Mouse (Mus musculus) layer of hippocampus, adult 9-10 months (tissue): ENCODE measurements around the gene Tmprss9.
"Not testable (repeated sequence)": the region's sequence is repeated elsewhere in the genome, so short reads cannot be mapped to it uniquely, and the experiment has no call there.

Source experiments
- DNase-seq: peaks from one replicate; pipeline ENCODE4 v3.0.0; 2022; ENCODE audit warnings: low spot score

The Tmprss9 gene

DNA sequence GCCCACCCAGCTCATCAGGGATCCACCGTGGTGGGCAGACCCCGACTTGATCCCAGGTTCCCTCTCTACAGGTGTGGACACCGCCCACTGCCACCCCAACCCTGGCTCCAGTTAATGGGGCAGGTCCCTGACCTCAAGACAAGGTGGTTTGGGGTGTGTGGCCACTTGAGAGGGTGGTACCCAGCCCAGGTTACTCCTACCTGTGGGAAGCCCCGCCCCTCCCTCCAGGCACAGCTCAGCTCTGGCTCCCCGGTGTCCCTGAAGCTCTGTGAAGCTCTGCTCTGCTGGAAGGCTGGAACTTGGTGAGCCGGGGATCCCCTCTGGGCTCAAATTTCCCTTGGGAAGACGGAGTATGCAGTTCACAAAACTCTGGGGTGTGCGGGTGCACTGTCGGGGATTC, at the start of gene Tmprss9:
Tmprss9 (plus strand) TSS at position 268 of the 400 bp plus-strand sequence.
- no peak for DNase-seq

DNA sequence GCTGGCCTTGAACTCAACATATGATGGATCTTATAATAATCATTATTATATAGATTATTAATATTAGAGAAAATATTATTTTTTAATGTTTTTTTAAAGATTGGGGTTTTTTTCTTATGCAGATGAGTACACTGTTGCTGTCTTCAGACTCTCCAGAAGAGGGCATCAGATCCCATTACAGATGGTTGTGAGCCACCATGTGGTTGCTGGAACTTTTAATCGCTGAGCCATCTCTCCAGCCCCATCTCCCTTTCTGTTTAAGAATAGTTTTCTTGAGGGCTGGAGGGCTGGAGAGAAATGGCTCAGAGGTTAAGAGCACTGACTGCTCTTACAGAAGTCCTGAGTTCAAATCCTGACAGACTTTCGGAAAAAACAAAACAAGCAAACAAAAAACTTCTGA, 49.7 kb upstream of the Tmprss9 start:
- DNase-seq: no peak

DNA sequence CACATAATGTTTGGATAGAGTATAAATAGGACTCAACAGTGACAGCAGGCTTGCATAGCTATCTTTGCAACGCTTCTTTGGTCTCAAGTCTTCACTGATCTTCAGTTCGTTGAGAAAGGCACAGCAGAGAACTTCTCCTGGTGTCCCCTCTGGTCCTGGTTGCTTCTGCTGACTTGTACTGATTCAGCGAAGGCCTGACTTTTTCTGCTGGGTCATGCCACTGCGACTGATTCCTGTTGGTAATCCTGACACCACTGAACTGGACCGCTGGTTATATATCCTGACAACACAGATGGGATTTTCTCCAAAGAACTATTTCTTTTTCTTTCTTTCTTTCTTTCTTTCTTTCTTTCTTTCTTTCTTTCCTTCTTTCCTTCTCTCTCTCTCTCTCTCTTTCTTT, 49.1 kb upstream of the Tmprss9 start:
- no peak for DNase-seq

DNA sequence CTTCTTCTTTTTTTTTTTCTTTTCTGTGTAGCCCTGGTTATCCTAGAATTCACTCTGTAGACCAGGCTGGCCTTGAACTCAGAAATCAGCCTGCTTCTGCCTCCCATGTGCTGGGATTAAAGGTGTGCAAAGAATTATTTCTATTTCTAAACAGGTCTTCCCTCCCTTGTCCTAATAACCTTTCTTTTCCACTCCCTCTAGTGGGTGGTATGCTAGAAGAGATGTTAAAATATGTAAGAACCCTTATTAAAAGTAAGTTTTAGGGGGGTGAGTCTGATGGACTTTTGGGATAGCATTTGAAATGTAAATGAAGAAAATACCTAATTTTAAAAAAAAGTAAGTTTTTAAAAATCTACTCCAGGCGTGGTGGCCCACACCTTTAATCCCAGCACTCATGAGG, 48.3 kb upstream of the Tmprss9 start:
- no peak for DNase-seq

DNA sequence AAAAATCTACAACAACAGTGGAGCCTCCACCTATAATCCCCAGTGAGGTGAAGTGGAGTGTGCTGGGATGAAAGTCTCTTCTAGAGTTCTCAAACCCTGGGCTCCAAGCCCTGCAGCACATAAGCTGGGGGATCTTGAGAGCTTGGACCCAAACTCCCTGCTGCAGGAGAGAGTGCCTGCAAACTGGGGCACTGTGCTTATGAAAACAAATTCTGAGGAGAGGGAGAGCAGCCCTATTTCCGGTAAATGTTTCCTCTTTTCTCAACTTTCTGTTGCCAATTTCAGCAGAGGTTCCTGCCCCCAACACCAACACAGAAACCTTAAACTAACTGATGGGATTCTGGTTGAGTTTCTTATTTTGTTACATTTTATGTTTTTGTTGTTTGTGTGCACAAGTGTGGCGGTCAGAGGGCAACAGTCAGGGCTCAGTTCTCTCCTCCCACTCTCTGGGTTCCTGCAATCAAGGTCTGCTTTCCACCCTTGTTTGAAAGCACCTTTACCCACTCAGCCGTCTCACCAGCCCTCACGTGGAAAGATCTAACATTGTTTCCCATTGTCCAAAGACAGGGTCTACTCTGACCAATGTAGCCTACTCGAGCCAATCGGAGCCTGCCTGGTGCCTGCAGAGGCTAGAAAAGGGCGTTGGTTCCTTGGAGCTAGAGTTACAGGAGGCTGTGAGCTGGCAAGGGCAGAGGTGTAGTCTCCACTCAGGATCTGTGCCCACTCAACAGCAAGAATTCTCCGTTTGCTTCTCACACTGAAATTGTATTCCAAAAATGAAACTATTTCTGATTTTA, 47.6 kb upstream of the Tmprss9 start:
- DNase-seq: no peak

DNA sequence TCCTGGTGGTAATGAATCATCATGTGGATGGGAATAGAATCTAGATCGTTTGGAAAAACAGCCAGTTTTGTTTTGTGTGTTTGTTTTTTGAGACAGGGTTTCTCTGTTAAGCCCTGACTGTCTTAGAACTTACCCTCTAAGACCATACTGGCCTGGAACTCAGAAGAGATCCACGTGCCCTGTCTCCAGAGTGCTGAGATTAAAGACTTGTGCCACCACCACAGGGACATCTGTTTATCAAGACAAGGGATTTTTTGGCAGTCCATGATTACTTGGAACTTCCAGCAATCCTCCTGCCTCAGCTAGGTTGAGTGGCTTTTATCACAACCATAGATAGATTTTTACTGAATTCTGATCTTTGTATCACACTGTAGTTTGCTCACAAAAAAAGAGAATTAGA, 46.8 kb upstream of the Tmprss9 start:
- DNase-seq: no peak

DNA sequence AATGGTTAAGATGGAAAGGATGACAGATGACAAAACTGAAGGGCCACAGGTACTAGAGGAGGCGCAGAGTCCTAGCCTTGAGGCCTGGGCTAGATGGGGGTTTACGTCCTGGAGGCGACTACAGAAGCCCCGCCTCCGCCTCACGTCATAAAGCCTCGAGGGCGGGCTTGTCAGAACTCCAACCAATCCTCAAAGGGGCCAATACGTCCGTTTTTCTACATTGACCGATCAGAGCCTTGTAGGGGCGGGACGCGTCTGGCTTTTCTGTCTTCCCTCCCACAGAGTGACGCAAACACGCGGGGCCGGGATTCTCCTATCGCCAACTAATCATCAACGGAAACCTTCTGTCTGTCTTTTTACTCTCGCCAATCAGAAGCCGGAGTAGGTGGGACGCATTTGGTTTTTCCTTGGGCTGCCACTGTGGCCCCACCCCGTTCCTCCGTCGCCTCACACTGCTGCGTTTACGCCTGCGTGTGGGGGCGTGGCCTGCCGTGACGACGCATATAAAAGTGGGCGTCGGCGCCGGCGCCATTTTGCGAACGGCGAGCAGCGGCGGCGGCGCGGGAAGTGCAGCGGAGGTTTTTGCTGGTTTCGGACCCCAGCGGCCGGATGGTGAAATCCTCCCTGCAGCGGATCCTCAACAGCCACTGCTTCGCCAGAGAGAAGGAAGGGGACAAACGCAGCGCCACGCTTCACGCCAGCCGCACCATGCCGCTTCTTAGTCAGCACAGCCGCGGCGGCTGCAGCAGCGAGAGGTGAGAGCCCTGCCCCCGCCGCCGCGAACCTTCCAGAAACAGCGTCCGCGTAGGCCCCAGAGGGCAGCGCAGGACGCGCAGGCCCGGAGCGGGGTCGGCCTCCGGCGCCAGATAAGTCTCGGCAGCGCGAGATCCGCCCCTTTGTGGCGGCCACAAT, 45.2 kb upstream of the Tmprss9 start, which contains the start of gene Oaz1:
Oaz1 (plus strand) TSS at position 506 of the 912 bp plus-strand sequence.
- peak; percentile 99 for DNase-seq

DNA sequence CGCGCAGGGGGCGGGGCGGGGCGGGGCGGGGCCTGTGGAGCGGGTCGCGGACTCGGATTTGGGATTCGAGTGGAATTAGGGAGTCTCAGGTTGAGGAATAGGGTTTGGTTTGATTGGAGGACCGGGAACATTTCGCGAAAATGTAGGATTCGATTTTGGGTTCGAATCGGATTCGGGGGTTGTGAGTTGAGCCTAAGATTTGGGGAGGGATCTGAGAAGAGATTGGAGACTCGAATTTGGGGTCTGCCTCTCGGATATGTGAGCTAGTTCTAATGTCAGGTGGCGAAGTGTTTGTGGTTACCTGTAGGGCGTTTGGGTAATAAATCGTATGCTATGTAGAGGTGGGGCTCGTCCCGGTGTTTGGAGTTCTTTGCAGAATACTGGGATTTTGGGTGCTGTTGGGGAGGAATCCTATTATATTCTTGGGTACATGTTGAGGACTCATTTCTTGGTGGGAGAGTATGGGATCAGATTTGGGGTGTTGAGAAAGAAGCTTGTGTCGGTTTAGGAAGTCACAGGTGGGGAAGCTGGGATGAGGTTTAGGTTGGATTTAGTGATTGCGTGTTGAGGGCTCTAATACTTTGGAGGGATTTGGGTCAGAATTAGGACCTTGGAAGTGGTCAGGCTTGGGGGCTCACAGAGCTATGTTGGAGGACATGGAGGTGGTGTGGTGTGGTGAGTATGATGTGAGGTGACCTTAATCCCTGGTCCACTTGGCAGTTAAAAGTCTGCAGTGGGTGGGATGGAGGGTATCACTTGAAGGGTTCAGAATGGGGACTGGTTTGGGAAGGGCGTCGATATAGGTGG, 44.4 kb upstream of the Tmprss9 start:
- no peak for DNase-seq

DNA sequence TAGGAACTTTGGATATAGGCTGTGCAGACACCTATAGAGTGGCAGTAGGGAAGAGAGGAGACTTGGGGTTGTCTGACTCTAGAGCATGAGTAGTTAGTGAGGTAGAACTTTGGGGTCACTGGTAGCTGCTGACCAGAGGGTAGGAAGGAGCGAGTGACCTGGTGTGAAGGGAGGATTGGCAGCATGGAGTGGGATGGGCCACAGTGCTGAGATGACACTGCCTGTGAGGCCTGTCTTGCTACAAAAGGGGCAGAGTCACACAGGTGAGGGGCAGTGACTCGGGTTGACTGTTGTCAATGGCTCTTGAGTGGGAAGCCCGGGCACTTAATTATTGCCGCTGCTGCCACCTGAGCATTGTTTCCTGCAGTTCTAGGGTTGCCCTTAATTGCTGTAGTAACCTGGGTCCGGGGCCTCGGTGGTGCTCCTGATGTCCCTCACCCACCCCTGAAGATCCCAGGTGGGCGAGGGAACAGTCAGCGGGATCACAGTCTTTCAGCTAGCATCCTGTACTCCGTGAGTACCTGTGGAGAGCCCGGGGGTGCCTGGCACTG, 43.7 kb upstream of the Tmprss9 start:
- no peak for DNase-seq

DNA sequence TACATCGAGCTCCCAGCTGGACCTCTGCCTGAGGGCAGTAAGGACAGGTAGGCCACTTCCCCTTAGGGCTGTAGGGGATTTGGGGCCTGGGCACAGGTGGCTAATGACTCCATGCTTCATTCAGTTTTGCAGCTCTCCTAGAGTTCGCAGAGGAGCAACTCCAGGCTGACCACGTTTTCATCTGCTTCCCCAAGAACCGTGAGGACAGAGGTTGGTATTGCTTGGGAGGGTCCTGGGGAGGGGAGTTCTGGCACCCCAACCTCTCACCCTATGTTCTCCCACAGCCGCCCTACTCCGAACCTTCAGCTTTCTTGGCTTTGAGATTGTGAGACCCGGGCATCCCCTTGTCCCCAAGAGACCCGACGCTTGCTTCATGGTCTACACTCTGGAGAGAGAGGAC, 43.1 kb upstream of the Tmprss9 start:
- DNase-seq: not testable (repeated sequence)

DNA sequence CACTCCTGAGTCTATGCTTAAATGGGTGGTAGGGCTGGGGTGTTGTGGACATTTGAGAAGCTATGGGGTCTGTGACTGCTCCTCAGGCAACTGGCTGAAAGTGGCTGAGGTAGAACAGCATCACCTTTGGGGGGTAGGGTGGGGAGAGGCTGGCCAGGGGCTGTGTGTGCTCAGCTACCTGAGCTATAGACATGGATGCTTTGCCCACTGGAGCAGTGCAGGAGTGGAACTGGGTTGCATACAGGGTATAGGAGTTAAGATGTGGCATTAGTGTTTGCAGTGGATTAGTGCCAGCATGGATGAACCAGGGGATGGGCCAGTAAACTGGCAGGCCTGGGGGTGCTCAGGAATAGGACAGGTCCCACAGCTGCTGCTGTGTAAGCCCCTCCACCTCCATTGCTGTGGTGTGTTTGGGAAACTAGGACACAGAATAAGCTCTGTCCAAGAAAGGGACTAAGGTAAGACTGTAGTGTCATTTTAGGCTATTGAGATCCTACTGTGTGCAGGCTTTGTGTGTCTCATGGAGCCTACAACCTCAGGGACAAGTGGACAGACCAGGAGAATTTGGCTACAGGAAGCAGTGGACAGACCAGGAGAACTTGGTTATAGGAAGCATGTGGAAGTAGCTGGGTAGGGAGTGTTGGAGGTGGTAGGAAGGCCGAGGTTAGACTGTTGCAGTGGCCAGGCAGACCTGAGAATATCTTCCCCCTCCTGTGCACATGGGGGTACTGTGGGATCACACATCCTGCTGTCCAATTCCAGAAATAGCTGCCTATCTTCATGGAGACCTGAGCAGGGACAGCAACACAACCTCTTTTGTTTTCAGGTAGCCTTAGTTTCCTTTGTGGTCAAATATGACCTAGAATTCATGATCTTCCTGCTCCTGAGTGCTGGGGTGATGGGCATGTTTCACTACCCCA, 42.0 kb upstream of the Tmprss9 start:
- DNase-seq: no peak

DNA sequence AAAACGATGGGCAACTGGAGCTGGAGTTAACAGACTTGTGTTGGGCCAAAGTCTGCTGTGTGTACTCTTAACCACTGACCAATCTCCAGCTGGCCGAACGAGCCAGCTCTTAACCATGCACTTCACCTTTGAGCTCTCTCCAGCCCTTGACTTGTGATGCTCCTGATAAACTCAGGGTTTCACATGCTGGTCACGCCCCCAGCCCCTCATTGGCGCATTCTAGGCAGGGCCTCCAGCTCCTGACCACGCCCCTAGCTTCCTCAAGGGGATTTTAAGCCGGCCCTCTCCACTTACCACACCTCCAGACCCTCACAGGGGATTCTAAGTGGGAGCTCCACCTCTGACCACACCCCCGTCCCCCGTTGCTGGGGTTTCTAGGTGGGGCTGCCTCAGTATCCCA, 40.5 kb upstream of the Tmprss9 start:
- DNase-seq: no peak

DNA sequence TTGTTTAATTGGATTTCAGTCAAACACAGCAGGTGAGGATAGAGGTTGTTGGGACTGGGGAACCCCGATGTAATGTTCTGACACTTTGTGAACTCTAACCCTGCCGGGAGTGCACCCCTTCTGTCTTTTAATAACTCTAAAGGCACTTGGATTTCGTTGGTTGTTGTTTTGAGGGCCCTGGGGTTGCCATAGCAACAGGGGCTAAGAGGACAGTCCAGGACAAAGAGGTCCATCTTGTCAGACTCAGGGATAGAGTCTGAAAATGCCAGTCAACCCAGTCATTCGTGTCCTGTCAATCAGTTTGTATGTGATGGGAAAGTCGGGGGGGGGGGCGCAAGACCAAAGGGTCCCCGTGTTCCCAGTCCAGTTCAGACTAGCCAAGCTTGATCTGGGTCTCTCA, 38.8 kb upstream of the Tmprss9 start:
- no peak for DNase-seq

DNA sequence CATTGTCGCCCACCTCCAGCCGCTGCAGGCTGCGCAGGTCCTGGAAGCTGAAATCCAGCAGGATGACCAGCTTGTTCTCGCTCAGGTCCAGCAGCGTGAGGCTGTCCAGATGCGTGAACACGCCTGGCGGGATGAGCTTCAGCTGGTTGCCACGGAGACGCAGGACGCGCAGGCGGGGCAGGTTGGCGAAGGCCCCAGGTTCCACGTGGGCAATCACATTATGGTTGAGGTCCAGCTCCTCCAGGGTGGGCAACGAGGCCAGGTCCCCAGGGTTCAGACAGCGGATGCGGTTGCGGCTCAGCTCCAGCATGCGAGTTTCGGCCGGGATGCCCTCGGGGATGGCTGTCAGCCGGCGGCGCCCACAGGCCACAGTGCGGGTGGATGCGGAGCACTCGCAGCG, 36.0 kb upstream of the Tmprss9 start:
- no peak for DNase-seq

DNA sequence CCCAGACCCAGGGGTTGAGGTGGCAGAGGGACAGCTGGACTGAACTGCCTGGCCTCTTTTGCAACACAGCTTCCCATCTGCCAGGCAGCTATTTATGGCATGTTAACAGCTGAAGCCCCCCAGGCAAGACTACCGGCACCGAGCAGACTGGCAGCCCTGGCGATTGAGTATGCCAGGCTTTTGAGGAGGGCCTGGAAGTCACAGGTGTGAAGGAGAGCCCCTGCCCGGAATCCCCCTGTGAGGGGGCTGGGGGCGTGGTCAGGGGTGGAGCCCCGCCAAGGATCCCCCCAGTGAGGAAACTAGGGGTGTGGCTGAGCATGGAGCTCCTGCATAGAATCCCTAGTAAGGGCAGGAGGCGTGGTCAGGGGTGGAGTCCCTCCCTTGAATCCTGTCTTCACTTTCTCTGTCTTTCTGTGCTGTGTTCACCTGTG, 34.7 kb upstream of the Tmprss9 start:
- no peak for DNase-seq

DNA sequence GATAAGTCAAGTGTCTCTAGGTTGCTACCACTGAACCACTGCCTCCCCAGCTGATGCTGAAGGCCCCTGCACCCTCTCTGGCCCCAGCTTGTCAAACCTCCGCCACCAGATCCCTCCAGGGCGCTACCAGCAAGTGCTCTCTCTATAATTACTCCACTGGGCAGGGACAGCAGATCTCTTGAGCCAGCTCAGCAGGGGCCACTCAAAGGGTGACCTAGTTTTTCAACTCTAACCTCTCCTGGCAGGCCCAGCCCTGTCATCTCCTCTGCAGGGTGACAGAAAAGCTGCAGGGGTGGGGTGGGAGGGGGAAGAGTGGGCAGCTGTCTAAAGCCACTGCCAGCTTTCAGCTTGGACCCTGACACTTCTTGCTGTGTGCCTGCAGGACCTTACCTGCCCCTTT, 33.8 kb upstream of the Tmprss9 start:
- DNase-seq: no peak

DNA sequence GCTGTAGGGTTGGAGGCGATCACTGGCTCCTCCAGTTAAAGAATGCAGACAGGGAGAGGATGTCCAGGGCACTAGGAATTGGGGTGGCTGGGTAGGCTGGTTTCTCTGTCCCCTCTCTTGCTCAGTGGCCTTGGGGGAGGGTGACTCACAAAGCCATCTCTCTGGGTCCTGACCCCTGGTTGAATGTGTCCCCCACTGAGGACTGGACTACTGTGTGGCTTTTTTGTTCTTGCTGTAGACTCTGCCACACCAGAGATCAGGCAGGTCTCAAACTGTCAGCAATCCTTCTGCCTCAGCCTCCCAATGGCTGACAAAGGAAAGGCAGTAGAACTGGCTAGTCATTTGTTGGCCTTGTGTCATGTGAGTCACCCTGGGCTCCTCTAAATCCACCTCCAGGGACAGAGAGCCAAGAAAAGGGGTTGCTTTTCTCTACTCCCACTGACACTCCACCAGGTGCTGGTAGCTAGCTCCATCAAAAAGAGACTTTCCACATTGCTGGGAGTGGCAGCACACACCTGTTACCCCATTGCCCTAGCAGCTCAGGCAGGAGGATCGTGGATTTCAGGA, 33.2 kb upstream of the Tmprss9 start:
- no peak for DNase-seq

DNA sequence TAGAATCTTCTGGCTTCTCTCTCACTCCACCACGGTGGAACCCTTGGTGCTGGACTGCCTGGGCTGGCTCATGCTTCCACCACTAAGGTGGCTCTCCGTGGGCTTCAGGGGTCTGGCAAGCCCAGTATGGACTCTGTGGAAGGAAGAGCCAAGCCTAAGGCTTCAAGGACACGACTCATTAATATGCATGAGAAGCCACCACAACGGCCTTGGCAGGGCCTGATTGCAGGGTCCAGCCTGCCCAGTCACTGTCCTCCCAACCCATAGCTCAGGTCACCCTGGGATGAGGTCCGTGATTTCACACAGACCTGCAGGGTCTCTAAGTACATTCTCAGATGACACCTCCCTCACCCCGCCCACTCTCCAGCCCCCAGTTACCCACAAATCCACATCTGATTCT, 31.8 kb upstream of the Tmprss9 start:
- DNase-seq: no peak

DNA sequence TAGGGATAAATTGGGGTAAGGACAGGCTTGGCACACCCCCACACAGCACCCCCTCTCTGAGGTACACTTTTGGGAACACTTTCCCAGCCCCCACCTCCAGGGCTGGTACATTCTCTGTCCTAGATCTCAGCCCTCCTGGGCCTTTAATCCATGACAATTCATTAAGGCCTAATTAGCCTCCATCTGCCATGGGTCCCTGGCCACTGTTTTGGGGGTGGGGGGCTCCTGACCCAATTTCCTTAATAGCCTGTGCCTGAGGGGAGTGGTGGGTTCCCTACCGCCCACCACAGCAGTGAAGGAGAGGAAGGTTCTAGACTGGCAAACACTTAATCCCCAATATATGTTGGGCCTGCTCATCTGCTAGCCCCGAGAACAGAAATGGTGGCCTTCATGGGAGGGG, 30.0 kb upstream of the Tmprss9 start:
- DNase-seq: no peak

DNA sequence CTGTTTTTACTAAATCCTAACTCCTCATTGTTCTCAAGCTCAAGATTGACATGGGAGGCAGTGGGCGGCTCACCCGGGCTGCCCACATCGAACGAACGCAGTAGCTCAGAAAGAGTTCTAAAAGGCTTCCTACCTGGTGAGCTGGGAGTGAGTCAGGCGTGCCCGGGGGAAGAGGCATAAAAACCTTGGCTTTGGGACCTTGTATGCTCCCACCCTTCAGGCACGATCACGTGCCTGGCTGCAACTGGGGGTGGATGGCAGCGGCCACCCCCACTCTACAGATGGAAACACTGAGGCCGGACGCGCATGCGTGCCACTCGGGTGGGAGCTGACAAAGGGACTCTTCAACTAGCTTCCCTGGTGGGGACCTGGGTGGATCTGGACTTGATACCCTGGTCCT, 29.3 kb upstream of the Tmprss9 start:
- DNase-seq: no peak
